Mouse (Mus musculus): ENCODE measurements around the gene Agbl4. TPM values are rescaled to one million over a fixed set of nuclear protein-coding genes. Genes with fewer than 3 reads are reported as not detected.

Agbl4 gene
- polyA plus RNA-seq, 1 experiment, result 79.8 TPM

DNA sequence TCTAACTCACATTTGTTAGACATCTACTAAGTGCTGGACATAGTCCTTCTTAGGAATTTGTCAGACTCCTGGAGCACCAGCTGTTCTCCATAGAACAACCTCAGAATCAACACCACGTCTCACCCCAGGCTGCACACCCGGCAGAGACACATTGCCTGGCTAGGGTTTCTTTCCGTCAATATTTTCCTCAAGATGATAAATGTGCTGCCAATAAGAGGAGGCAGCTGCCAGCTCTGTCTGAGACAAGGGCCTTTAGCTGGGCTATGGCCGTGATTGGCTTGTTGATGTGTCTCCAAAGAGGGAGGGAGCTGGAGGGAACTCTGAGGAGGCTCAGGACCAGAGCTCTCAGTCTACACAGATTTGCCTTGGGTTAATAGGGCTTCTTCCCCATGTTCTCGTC lies 1227.5 kb downstream of the Agbl4 start:
- H3K27me3 ChIP-seq (ENCODE audit: control insufficient read depth, insufficient read depth, low read length), result no peaks in the 10 kb centered on the region
- no peaks in the 10 kb centered on the region for H3K4me1 ChIP-seq (ENCODE audit: control insufficient read depth, insufficient read depth, low read length)
- no peaks in the 10 kb centered on the region for H3K36me3 ChIP-seq (ENCODE audit: control insufficient read depth, insufficient read depth, low read length)
- H3K27ac ChIP-seq (ENCODE audit: control insufficient read depth, insufficient read depth, low read depth, low read length), result no peak overlapping the region
- TF ChIP-seq CTCF (IDR thresholded peaks at IDR 0.05; ENCODE audit: control insufficient read depth, insufficient read depth, insufficient replicate concordance, low read depth, low read length) (no peak), POLR2A (IDR thresholded peaks at IDR 0.05; ENCODE audit: control insufficient read depth, low read depth, low read length) (no peak)
- no peak overlapping the region for H3K4me3 ChIP-seq (ENCODE audit: control insufficient read depth, low read depth, low read length)

DNA sequence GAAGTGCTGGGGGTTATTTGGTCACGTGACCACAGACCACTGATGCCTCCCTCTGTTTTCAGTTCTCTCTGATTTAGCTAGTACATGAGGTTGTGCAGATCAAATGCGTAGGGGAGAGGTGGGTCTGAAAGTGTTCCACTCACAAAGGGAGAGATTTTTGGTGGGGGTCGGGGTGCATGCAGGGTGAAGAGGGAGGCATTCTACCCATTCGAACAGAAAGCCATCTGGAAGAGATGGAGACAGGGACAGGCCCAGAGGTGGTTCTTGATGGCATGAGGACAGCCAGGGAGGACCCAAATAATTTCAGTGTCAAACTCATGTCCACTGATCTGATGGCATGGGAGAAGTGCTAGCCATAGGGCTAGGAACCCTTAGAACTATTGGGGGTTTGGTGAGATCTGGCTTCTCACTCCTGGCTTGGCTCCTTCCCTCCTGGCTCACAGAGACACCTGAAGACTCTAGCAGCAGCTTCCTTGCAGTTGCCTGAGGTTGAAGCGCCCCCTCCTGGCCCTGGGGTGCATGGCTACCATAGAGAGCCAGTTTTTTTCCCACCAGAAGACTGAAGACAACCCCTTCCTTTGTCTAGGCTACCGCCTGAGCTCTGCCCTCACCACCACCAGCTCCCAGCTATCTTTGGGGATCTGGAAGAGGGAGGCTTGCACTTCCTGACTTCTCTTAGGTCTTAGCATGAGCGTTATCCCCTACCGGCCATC lies 1228.8 kb downstream of the Agbl4 start:
- no peak for TF ChIP-seq POLR2A (IDR thresholded peaks at IDR 0.05; ENCODE audit: control insufficient read depth, low read depth, low read length)
- peak; percentile 78; the same call in 1 of the 2 replicates for TF ChIP-seq CTCF (IDR thresholded peaks at IDR 0.05; ENCODE audit: control insufficient read depth, insufficient read depth, insufficient replicate concordance, low read depth, low read length)
- Histone ChIP-seq H3K27ac (ENCODE audit: control insufficient read depth, insufficient read depth, low read depth, low read length) (no peak overlapping the region), H3K4me3 (ENCODE audit: control insufficient read depth, low read depth, low read length) (no peak overlapping the region)

DNA sequence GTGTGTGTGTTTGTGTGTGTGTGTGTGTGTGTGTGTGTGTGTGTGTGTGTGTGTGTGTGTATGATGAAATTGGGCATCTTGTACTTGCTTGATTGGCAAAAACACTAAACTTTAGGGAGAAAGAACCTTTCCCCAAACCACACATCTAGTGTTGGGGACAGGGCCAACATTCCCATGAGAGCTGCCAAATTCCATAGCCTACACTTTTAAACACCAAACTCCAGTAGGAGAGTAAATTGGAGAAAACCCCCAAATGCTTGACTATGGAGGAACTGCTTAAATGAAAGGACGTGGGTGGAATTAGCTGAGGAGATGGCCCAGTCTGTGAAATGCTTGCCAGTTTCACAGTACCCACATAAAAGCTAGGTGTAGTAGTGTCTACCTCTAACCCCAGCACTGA lies 1235.2 kb downstream of the Agbl4 start:
- no peak overlapping the region for H3K4me3 ChIP-seq (ENCODE audit: control insufficient read depth, low read depth, low read length)
- no peak overlapping the region for H3K27ac ChIP-seq (ENCODE audit: control insufficient read depth, insufficient read depth, low read depth, low read length)
- H3K4me1 ChIP-seq (ENCODE audit: control insufficient read depth, insufficient read depth, low read length), result no peaks in the 10 kb centered on the region
- no peaks in the 10 kb centered on the region for H3K36me3 ChIP-seq (ENCODE audit: control insufficient read depth, insufficient read depth, low read length)
- H3K27me3 ChIP-seq (ENCODE audit: control insufficient read depth, insufficient read depth, low read length), result no peaks in the 10 kb centered on the region
- TF ChIP-seq POLR2A (IDR thresholded peaks at IDR 0.05; ENCODE audit: control insufficient read depth, low read depth, low read length), result no peak
- TF ChIP-seq CTCF (IDR thresholded peaks at IDR 0.05; ENCODE audit: control insufficient read depth, insufficient read depth, insufficient replicate concordance, low read depth, low read length), result no peak

More for the DNA sequence above, 1228.8 kb downstream of the Agbl4 start:
- no peaks in the 10 kb centered on the region for H3K36me3 ChIP-seq (ENCODE audit: control insufficient read depth, insufficient read depth, low read length)
- H3K27me3 ChIP-seq (ENCODE audit: control insufficient read depth, insufficient read depth, low read length), result no peaks in the 10 kb centered on the region
- H3K4me1 ChIP-seq (ENCODE audit: control insufficient read depth, insufficient read depth, low read length), result no peaks in the 10 kb centered on the region

DNA sequence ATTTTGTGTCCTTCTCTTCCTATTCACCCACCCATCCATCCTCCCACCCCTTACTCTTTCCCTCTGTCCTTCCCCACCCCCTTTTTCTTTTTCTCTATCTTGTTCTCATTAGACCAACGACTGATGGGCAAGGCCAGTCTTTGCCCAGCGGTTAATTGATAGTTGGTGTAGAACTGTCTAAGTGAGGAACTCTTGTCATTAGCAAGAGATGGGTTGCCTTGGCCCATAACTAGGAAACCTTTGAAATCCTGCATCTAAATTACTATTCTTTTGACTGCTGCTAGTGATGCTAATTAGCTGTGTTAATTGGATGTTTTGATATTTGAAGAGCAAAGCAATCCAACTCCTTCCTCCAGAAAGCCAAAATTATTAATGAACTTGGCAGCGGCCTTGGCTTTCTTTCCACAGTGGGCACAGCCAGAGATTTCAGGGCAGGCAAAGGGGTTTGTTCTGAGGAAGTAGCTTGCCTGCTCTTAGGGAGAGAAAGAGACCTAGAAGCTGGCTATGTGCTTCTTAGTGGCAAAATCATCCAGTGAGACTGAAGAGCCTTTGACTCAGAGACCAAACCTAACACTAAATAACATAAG lies 1238.2 kb downstream of the Agbl4 start:
- TF ChIP-seq POLR2A (IDR thresholded peaks at IDR 0.05; ENCODE audit: control insufficient read depth, low read depth, low read length) (no peak), CTCF (IDR thresholded peaks at IDR 0.05; ENCODE audit: control insufficient read depth, insufficient read depth, insufficient replicate concordance, low read depth, low read length) (no peak)
- Histone ChIP-seq H3K36me3 (ENCODE audit: control insufficient read depth, insufficient read depth, low read length) (no peaks in the 10 kb centered on the region), H3K27me3 (ENCODE audit: control insufficient read depth, insufficient read depth, low read length) (no peaks in the 10 kb centered on the region), H3K27ac (ENCODE audit: control insufficient read depth, insufficient read depth, low read depth, low read length) (no peak overlapping the region), H3K4me1 (ENCODE audit: control insufficient read depth, insufficient read depth, low read length) (no peaks in the 10 kb centered on the region), H3K4me3 (ENCODE audit: control insufficient read depth, low read depth, low read length) (no peak overlapping the region)

DNA sequence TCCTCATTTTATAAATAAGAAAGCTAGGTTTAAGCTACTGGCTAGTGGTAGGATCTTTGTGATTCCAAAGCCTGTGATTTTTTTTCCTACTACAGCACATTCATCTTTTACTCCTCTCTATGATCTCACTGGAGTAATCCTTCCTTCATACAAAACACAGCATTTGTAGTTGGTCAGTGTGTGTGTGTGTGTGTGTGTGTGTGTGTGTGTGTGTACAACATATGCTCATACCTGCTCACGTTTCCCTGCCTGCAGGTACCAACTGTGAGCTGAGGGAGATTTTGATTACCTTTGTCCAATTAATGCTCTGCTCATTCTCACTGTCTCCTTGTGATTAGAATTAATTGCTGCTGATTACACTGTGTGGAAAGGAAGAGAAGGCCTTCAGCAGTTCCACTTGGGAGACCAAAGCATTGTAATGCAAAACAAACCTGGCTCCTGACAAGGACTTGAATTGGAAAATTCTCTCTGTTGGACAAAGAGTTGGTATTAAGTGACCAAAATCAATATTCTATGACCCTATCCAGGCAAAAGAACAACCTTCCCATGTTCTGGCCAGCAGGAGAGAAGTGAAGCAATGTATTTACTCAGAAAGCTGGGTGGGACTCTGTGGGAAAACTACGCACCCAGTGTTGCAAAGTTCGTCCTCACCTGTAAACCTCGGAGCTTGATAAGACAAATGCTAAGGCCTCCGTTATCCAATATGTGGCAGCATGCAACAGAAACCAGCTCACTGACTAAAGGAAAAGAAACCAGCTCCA lies 1241.7 kb downstream of the Agbl4 start:
- no peak overlapping the region for H3K27ac ChIP-seq (ENCODE audit: control insufficient read depth, insufficient read depth, low read depth, low read length)
- H3K27me3 ChIP-seq (ENCODE audit: control insufficient read depth, insufficient read depth, low read length), result no peaks in the 10 kb centered on the region
- TF ChIP-seq CTCF (IDR thresholded peaks at IDR 0.05; ENCODE audit: control insufficient read depth, insufficient read depth, insufficient replicate concordance, low read depth, low read length), result no peak
- no peak for TF ChIP-seq POLR2A (IDR thresholded peaks at IDR 0.05; ENCODE audit: control insufficient read depth, low read depth, low read length)
- no peaks in the 10 kb centered on the region for H3K4me1 ChIP-seq (ENCODE audit: control insufficient read depth, insufficient read depth, low read length)
- no peaks in the 10 kb centered on the region for H3K36me3 ChIP-seq (ENCODE audit: control insufficient read depth, insufficient read depth, low read length)
- no peak overlapping the region for H3K4me3 ChIP-seq (ENCODE audit: control insufficient read depth, low read depth, low read length)

DNA sequence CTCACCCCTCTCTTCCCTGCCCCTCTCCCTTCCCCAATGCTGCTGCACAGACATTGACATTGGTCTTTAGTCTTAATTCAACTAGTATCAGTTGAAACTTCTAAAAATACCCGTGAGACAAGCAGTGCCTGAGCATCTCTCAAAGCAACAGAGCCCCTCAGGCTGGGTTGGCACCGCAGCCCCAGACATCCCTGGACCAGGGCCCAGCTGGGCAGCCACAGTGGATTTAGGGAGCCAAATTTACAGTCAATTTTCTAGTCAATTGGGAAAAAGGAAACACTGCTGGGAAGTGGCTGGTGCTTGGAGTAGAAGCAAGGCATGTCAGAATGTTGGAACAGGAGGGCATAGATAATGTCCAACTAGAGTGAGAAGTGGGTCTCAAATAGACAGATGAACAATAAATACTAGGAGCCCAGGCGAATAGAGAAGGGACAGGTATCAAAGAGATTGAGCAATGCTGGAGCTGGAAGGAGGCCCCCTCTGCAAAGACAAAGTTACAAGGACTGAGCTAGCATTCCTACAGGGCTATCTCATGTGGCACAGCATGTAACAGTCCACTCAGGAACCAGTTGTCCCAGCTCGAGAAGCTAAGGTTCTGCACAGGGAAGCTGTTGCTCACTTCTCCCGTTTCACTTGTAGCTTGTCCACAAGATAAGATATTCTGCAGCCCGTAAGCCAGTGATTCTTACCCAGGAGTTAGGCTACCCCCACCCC lies 1247.8 kb downstream of the Agbl4 start:
- H3K36me3 ChIP-seq (ENCODE audit: control insufficient read depth, insufficient read depth, low read length), result no peaks in the 10 kb centered on the region
- no peak overlapping the region for H3K4me3 ChIP-seq (ENCODE audit: control insufficient read depth, low read depth, low read length)
- TF ChIP-seq POLR2A (IDR thresholded peaks at IDR 0.05; ENCODE audit: control insufficient read depth, low read depth, low read length) (no peak), CTCF (IDR thresholded peaks at IDR 0.05; ENCODE audit: control insufficient read depth, insufficient read depth, insufficient replicate concordance, low read depth, low read length) (no peak)
- H3K4me1 ChIP-seq (ENCODE audit: control insufficient read depth, insufficient read depth, low read length), result no peaks in the 10 kb centered on the region
- no peak overlapping the region for H3K27ac ChIP-seq (ENCODE audit: control insufficient read depth, insufficient read depth, low read depth, low read length)
- H3K27me3 ChIP-seq (ENCODE audit: control insufficient read depth, insufficient read depth, low read length), result no peaks in the 10 kb centered on the region

DNA sequence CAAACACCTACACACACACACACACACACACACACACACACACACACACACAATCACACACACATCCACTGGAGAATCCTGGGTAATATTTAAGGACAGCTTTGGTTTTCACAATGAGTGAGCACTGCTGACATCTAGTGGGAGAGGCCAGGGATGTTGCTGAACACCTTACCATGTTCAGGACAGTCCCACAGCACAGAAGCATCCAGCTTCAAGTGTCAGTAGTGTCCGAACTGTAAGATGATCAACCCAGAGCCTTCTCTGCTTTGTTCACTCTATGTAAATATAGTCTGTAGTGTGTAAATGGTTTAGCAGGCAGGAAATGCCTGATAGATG lies 1248.3 kb downstream of the Agbl4 start:
- Histone ChIP-seq H3K4me1 (ENCODE audit: control insufficient read depth, insufficient read depth, low read length) (no peaks in the 10 kb centered on the region), H3K36me3 (ENCODE audit: control insufficient read depth, insufficient read depth, low read length) (no peaks in the 10 kb centered on the region), H3K27ac (ENCODE audit: control insufficient read depth, insufficient read depth, low read depth, low read length) (no peak overlapping the region), H3K27me3 (ENCODE audit: control insufficient read depth, insufficient read depth, low read length) (no peaks in the 10 kb centered on the region), H3K4me3 (ENCODE audit: control insufficient read depth, low read depth, low read length) (no peak overlapping the region)
- TF ChIP-seq CTCF (IDR thresholded peaks at IDR 0.05; ENCODE audit: control insufficient read depth, insufficient read depth, insufficient replicate concordance, low read depth, low read length), result no peak
- no peak for TF ChIP-seq POLR2A (IDR thresholded peaks at IDR 0.05; ENCODE audit: control insufficient read depth, low read depth, low read length)

Data from testis, adult 2 months (tissue).